Mouse (Mus musculus): ENCODE data around the gene Cdh4.

GRCm38 (mm10) chr2:179537390-179537789 lies 95.2 kb downstream of the Cdh4 start:
- TF ChIP-seq CTCF (IDR thresholded peaks at IDR 0.05; ENCODE audit: low read depth) (no peak), EP300 (IDR thresholded peaks at IDR 0.05; ENCODE audit: low read depth) (no peak)
